Mouse (Mus musculus): ENCODE measurements around the gene Ccdc6.

Gene Ccdc6

GRCm38 (mm10) chr10:70096366-70097188 lies at the start of gene Ccdc6:
Gene Ccdc6 (plus strand): TSS chr10:70097121.
- DNase-seq (ENCODE audit: low spot score in 2 of 2): peak; percentile 79 to 82

- DNase-seq (ENCODE audit: low spot score in 2 of 2): peak; percentile 51 to 62
These were observed 47.1 kb upstream of the Ccdc6 start for GRCm38 (mm10) chr10:70049771-70050170.

- no peak for DNase-seq (ENCODE audit: low spot score in 2 of 2)
These were observed 41.6 kb upstream of the Ccdc6 start for GRCm38 (mm10) chr10:70055291-70055690.

GRCm38 (mm10) chr10:70057064-70057463 lies 39.9 kb upstream of the Ccdc6 start:
- no peak for DNase-seq (ENCODE audit: low spot score in 2 of 2)

DNA sequence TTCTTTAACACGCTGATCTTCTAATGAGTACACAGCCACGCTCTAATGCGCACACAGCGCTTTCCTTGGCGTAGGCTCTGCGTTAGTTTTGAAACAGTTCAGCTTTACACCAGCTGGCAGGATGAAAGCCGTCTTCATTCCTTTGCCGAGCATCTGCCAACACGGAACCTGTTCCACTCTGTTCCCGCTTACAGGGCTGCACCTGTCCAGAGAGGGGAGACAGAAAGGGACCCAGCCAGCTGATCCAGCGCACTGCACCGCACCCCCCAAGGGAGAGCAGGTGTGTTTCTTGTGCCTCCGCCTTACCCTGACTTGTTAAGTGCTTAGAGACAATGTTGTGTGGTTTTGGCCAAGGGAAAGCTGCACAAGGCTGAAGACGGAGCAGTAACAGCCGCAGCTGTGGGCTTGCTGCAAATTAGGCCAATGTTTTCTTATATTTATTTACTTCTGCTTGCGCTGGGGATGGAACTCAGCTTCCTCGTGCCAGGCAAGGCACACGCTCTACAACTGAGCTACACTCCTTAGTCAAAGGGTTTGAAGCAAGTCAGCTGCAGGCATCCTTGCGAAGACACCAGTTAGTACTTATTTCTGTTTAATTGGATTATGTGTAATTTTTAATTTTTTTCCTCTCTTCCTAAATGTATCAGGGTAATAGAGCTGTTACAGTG lies 36.8 kb upstream of the Ccdc6 start:
- no peak for DNase-seq (ENCODE audit: low spot score in 2 of 2)

- peak; percentile 14 to 22 for DNase-seq (ENCODE audit: low spot score in 2 of 2)
These were observed 36.2 kb upstream of the Ccdc6 start for GRCm38 (mm10) chr10:70060689-70061081.

DNA sequence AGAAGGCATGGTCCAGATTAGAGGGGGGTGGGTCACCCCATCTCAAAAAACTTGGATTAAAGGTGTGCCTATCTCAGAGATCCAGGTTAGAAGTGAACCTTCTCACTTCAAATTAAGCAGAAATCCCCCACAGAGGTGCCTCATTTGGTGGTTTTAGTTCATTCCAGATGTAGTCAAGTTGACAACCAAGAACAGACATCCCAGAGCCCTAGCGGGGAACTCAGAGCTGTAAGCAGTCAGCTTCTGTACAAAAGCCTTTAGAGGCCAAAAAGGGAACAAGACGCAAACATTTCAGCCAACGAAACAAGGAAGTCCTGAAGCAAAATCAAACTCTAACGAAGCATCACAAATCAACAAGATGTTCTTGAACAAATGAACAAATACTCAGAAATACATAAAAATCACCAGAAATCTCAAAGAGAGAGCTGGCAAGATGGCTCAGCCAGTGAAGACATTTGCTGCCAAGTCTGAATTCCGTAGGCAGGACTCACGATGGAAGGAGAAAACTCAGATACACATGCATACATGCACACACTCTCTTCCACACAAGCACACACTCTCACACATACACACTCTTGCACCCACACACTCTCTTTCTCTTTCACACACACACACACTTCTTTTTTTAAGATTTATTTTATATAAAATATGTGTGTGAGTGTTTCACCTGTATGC lies 32.9 kb upstream of the Ccdc6 start:
- DNase-seq (ENCODE audit: low spot score in 2 of 2): no peak

- no peak for DNase-seq (ENCODE audit: low spot score in 2 of 2)
These were observed 31.7 kb upstream of the Ccdc6 start for GRCm38 (mm10) chr10:70065191-70065590.

GRCm38 (mm10) chr10:70066497-70067168 lies 30.3 kb upstream of the Ccdc6 start:
- DNase-seq (ENCODE audit: low spot score in 2 of 2): no peak

DNA sequence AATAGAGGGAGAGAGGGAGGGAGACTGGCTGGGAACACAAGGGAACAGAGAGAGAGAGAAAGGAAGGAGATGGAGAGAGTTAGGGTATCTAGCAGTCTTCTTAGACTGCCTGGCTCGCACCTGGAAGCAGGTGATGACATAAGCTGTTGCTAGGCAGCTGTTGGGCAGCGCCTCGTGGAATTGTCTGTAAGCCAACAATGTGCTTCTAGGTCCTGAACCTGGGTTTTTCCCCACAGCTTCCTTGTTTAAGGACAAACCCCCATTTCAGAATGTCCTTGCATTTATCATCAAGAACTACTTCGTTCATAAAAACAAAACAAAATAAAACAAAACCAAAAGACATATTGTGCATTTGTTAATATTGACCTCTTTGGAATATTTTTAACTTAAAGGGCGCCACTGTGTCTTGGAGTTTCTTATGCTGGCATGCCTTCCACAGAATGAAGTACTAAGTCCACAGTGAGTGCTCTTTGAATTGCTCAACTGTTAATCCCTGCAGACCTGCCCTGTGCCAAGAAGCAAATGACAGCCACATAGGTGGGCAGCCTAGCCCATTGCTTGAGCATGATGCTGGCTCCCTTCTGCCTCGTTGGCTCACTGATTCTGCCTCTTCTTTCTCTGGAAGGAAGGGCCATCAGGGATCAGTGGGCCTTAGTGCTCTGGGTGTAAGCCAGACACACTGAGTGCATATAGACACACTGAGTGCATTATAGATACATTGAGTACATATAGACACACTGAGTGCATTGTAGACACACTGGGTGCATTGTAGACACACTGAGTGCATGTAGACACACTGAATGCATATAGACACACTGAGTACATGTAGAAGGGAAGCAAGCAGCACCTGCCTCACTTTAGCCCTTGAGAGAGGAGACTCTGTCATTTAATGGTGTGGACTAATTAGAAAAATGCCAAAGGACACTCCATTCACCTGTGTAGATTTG lies 29.5 kb upstream of the Ccdc6 start:
- DNase-seq (ENCODE audit: low spot score in 2 of 2): no peak

DNA sequence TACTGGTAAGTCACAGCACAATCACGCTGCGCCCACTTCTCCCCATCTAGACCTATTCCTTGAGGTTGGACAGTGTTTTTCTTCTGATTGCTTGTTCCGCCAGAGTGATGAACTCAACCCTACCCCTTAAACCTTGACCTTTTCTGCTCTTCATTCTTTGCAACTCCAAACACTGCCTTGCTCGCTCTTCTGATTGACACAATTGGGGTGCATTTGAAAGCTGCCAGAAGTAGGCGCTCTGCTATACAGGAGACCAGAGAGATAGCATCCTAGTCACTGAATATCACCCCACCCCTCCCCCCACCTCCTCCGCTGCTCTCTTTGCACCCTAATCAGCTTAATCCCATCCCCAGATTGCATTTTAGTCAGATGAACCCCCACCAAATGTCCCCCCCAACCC lies 27.6 kb upstream of the Ccdc6 start:
- DNase-seq (ENCODE audit: low spot score in 2 of 2): no peak

GRCm38 (mm10) chr10:70071334-70071733 lies 25.6 kb upstream of the Ccdc6 start:
- DNase-seq (ENCODE audit: low spot score in 2 of 2): no peak

GRCm38 (mm10) chr10:70077452-70077851 lies 19.5 kb upstream of the Ccdc6 start:
- DNase-seq (ENCODE audit: low spot score in 2 of 2): no peak

- no peak for DNase-seq (ENCODE audit: low spot score in 2 of 2)
These were observed 16.0 kb upstream of the Ccdc6 start for GRCm38 (mm10) chr10:70080908-70081307.

GRCm38 (mm10) chr10:70081564-70082175 lies 15.3 kb upstream of the Ccdc6 start:
- no peak for DNase-seq (ENCODE audit: low spot score in 2 of 2)

DNA sequence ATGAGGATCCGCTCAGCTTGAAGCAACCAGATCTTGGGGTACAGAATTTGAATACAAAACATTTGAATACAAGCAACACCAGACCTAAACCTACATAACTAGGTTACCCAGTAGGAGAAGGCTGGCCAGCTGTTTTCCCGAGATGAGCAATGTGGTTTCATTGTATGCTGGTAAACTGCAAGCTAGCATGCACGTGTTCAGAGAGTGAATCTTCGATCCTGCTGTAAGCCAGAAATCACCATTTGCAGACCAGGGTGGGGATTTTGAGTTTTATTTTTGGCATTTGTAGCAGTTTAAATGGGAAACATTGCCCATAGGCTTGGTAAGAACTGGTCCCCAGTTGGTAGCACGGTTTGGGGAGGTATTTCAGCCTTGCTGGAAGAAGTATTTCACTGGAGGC lies 13.7 kb upstream of the Ccdc6 start:
- DNase-seq (ENCODE audit: low spot score in 2 of 2): no peak

- no peak for DNase-seq (ENCODE audit: low spot score in 2 of 2)
These were observed 11.5 kb upstream of the Ccdc6 start for GRCm38 (mm10) chr10:70085256-70085961.

- DNase-seq (ENCODE audit: low spot score in 2 of 2): no peak
These were observed 8.1 kb upstream of the Ccdc6 start for GRCm38 (mm10) chr10:70088788-70089187.

- DNase-seq (ENCODE audit: low spot score in 2 of 2): no peak
These were observed 5.0 kb upstream of the Ccdc6 start for GRCm38 (mm10) chr10:70091876-70092462.

Data from urinary bladder, postnatal 36 days (tissue).